Mouse (Mus musculus) G1E (cell line): ENCODE results near the gene Tff2. TPM values are rescaled to one million over a fixed set of nuclear protein-coding genes. Genes with fewer than 3 reads are reported as not detected.

Experiments used
- ATAC-seq: 2 replicates; pipeline ENCODE4 v1.8.0; 2016; ENCODE audit warnings: mild to moderate bottlenecking; ENCODE audit not compliant: insufficient number of reproducible peaks, poor library complexity, low FRiP score, severe bottlenecking; ENCODE audit errors: extremely low read depth
- DNase-seq: peaks from one replicate; pipeline ENCODE4 v3.0.0; 2012; ENCODE audit warnings: low spot score
- H3K27me3 ChIP-seq: 2 replicates; pipeline ENCODE4 v1.6.1; 2012; ENCODE audit warnings: mild to moderate bottlenecking, low read length, inconsistent platforms; ENCODE audit not compliant: insufficient read depth
- H3K36me3 ChIP-seq: replicated peaks from 2 replicates; pipeline ENCODE3; 2012; ENCODE audit warnings: mild to moderate bottlenecking, inconsistent platforms
- H3K4me1 ChIP-seq: 2 replicates; pipeline ENCODE4 v1.6.1; 2012; ENCODE audit warnings: low read depth, low read length, inconsistent platforms, mixed read lengths; ENCODE audit not compliant: insufficient read depth
- H3K4me3 ChIP-seq: 2 replicates; pipeline ENCODE4 v1.5.1; 2012; ENCODE audit warnings: low read depth, mild to moderate bottlenecking, inconsistent platforms, low read length, moderate library complexity, mixed read lengths
- H3K9me3 ChIP-seq: replicated peaks from 2 replicates; pipeline ENCODE4 v1.6.1; 2012; ENCODE audit warnings: inconsistent platforms
- CTCF ChIP-seq: IDR thresholded peaks from 2 replicates; pipeline ENCODE4 v1.5.1; 2012; ENCODE audit warnings: low read depth, low read length, inconsistent platforms, mixed read lengths
- GATA1 ChIP-seq: IDR thresholded peaks from 2 replicates; pipeline ENCODE4 v1.6.1; 2012; ENCODE audit warnings: borderline replicate concordance, low read length, inconsistent platforms, mixed read lengths
- GATA2 ChIP-seq: IDR thresholded peaks from 2 replicates; pipeline ENCODE4 v1.6.1; 2012; ENCODE audit warnings: low read depth, low read length, inconsistent platforms, borderline replicate concordance
- POLR2AphosphoS5 ChIP-seq: IDR thresholded peaks from 2 replicates; pipeline ENCODE4 v1.6.1; 2012; ENCODE audit warnings: low read depth, low read length, inconsistent platforms; ENCODE audit not compliant: insufficient replicate concordance
- TAL1 ChIP-seq: conservative IDR thresholded peaks from 2 replicates; pipeline ENCODE4 v1.6.1; 2012; ENCODE audit warnings: low read depth, low read length, inconsistent platforms, mixed read lengths
- polyA plus RNA-seq: library from polyadenylated mRNA; stranded (reverse); fragments of >175 nt; gene quantifications from 2 replicates; pipeline ENCODE4 v1.2.3, GENCODE M21; 2012
- total RNA-seq, 2 experiments: library from RNA; stranded (forward) in 1 of 2; stranded (reverse) in 1 of 2; fragments of 200-1000 nt in 1 of 2; fragments of >200 nt in 1 of 2; fragmentation: Nextera tagmentation in 1 of 2; gene quantifications; 2 replicates each; pipeline ENCODE4 v1.2.3; 2014 to 2017

Gene Tff2
- total and polyA plus RNA-seq, 3 experiments, result not detected

DNA sequence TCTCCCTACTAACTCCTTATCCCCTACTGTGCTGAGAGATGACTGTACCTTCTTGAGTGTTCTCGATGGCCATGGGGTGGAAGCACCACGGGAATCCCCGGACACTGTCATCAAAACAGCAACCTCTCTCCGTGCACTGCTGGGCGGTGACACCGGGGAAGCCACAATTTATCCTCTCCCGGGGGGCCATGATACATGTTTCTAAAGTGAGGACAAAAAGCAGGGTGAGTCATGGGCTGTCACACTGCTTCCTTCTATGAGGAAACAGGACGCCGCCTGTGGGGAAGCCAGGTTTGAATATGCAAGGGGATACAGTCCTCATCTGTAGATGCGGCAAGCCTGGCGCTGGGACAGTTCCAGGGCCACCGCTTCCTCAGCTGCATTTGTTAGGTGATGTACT, 18.5 kb upstream of the Tff2 start:
- peaks cover 94% of the 10 kb centered on the region for H3K9me3 ChIP-seq
- DNase-seq (no peak), ATAC-seq (no peak)
- no peaks in the 10 kb centered on the region for H3K27me3 ChIP-seq
- no peaks in the 10 kb centered on the region for H3K36me3 ChIP-seq
- H3K4me3 ChIP-seq, result no peak overlapping the region
- no peaks in the 10 kb centered on the region for H3K4me1 ChIP-seq
- TF ChIP-seq CTCF (no peak), TAL1 (no peak), POLR2AphosphoS5 (no peak), GATA2 (no peak), GATA1 (no peak)

DNA sequence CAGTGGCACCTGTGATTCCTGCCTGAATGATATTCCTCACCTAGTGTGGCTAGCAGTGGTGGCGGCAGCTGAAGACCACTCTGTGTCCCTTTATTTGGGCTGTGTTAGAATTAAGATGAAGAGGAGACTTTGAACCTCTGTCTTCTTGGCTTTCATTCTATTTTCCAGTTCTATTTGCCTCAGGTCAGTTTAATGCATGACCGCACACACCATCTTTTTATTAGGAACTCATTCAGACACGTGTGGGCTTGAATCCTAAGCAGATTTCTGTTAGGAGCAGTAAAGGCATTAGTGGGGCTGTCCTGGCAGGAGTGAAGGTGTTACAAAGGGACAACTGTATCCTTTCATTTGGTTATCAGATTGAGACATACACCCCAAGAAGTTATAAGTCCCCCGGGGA, 16.2 kb upstream of the Tff2 start:
- DNase-seq (no peak), ATAC-seq (no peak)
- Histone ChIP-seq H3K9me3 (peaks cover 87% of the 10 kb centered on the region), H3K27me3 (no peaks in the 10 kb centered on the region), H3K36me3 (no peaks in the 10 kb centered on the region), H3K4me3 (no peak overlapping the region), H3K4me1 (no peaks in the 10 kb centered on the region)
- TF ChIP-seq TAL1, result no peak
- no peak for TF ChIP-seq POLR2AphosphoS5
- TF ChIP-seq CTCF, result no peak
- TF ChIP-seq GATA1, result no peak
- TF ChIP-seq GATA2, result no peak

DNA sequence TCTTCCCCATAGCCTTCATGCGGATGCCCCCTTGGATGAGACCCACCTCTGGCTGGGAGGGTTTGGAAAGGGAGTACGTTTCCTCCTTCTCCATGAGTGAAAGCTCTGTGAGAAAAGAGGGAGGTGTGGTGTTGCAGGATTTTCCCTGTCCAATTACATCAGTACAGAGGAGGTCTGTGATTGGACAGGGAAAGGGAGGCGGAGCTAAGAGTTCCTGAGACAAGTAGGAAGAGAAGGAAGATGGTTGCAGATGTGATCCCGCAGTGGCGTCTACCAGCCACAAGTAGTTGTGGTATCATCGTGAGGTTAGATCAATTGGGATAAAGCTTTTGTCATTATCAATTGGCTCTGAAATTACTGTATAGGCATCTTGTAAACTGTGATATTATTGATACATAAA, 13.8 kb upstream of the Tff2 start:
- ATAC-seq, result no peak
- DNase-seq, result no peak
- H3K4me3 ChIP-seq, result no peak overlapping the region
- peaks cover 85% of the 10 kb centered on the region for H3K9me3 ChIP-seq
- no peaks in the 10 kb centered on the region for H3K4me1 ChIP-seq
- no peak for TF ChIP-seq GATA1
- TF ChIP-seq POLR2AphosphoS5, result no peak
- no peak for TF ChIP-seq GATA2
- no peak for TF ChIP-seq CTCF
- TF ChIP-seq TAL1, result no peak
- H3K27me3 ChIP-seq, result no peaks in the 10 kb centered on the region
- no peaks in the 10 kb centered on the region for H3K36me3 ChIP-seq

DNA sequence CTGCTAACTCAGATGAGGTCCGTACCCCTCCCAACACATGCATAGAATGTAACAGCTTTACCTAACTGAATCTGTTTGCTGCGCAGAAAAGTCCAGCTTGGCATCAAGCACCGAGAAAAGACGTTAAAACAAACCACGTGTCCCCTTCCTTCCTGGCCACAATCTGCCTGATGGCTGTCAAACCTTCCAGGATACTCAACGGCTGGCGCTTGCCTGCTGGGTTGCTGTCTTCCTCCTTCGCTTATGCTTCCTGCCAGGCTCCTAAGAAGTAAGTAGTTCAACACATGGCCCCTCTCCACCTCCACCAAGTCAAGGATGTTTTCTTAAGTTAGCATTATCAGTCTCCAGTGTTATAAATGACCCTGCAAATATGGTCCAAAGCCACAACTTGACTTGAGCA, 9.7 kb upstream of the Tff2 start:
- no peak overlapping the region for H3K4me3 ChIP-seq

DNA sequence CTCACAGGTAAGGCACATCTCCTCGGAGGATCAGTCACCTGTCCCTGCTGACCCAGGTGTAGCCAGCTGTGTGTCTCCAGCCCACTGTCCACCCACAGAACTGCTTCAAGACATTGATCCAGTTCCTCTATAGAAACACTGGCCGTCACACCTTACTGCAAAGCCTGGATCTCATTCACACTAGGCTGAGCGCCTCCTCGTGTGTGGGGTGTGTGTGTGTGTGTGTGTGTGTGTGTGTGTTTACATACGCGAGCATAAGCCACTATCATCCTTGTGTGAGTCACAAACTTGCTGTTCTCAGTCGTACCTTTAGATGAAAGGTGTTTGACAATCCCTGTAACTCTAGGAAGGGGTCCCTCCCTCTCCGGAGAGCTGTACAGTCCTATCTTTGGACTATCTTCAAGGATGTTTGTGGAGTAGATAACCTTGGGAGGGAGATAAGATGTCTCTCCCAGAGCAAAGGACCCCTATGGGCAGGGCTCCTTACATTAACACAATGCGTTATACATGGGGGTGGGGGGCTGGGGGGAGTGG, 9.0 kb upstream of the Tff2 start:
- H3K4me3 ChIP-seq, result no peak overlapping the region
- DNase-seq (no peak), ATAC-seq (no peak)
- H3K27me3 ChIP-seq, result no peaks in the 10 kb centered on the region
- no peaks in the 10 kb centered on the region for H3K4me1 ChIP-seq
- H3K36me3 ChIP-seq, result no peaks in the 10 kb centered on the region
- TF ChIP-seq GATA1 (no peak), GATA2 (no peak), CTCF (no peak), POLR2AphosphoS5 (no peak), TAL1 (no peak)
- peaks cover 62% of the 10 kb centered on the region for H3K9me3 ChIP-seq

More for the DNA sequence above, 9.7 kb upstream of the Tff2 start:
- TF ChIP-seq CTCF, result no peak
- TF ChIP-seq TAL1, result no peak
- no peak for TF ChIP-seq GATA2
- TF ChIP-seq POLR2AphosphoS5, result no peak
- no peak for TF ChIP-seq GATA1
- no peaks in the 10 kb centered on the region for H3K36me3 ChIP-seq
- no peaks in the 10 kb centered on the region for H3K4me1 ChIP-seq
- H3K9me3 ChIP-seq, result peaks cover 64% of the 10 kb centered on the region
- no peaks in the 10 kb centered on the region for H3K27me3 ChIP-seq
- ATAC-seq, result no peak
- no peak for DNase-seq

DNA sequence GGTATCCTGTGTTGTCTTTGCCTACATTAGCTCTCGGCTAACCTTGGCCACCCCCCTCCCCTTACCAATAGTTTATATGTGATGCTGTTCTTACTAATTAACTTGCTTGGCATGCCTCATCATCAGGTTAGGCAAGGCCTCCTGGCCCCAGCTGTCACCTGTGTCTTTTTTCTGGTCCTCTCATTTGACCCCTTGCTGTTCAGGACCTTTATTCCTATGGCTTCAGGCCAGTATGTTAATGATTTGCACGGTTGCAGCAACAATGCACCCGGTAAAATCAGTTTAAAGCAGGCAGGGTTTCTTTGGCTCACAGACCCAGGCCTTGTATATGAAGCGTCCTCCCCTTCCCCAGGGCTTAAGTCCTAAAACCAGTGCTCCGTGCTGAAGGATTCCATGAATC, 8.4 kb upstream of the Tff2 start:
- TF ChIP-seq GATA1, result no peak
- Histone ChIP-seq H3K4me1 (no peaks in the 10 kb centered on the region), H3K9me3 (peaks cover 60% of the 10 kb centered on the region), H3K36me3 (no peaks in the 10 kb centered on the region), H3K27me3 (no peaks in the 10 kb centered on the region), H3K4me3 (no peak overlapping the region)
- no peak for ATAC-seq
- DNase-seq, result no peak

DNA sequence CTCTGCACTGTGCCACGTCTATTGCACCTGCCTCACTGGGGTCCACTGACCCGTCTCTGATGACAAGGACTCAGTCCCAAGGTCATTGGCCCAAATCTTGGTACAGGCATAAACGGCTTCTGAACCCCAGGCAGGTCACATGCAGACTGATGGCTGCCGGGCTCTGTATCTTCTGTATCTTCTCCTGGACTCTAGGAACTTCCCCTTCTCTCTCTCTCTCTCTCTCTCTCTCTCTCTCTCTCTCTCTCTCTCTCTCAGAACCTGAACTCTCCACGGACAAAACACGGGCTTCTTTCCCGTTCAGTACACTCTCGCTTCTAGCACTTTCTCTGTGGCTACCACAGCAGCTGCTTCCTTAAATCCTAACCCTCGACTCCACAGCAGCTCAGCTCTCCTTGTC, 1.9 kb upstream of the Tff2 start:
- no peak for ATAC-seq
- no peaks in the 10 kb centered on the region for H3K4me1 ChIP-seq
- no peaks in the 10 kb centered on the region for H3K27me3 ChIP-seq
- no peaks in the 10 kb centered on the region for H3K36me3 ChIP-seq
- H3K9me3 ChIP-seq, result peaks cover 74% of the 10 kb centered on the region
- H3K4me3 ChIP-seq, result no peak overlapping the region
- DNase-seq, result no peak
- TF ChIP-seq GATA2 (no peak), CTCF (no peak), POLR2AphosphoS5 (no peak), TAL1 (no peak), GATA1 (no peak)
